Mouse (Mus musculus): ENCODE results near the gene Themis3. TPM values are rescaled to one million over a fixed set of nuclear protein-coding genes. Genes with fewer than 3 reads are reported as not detected.

Gene Themis3
- not detected for total RNA-seq (2021)
- long read RNA-seq: 0 reads

DNA sequence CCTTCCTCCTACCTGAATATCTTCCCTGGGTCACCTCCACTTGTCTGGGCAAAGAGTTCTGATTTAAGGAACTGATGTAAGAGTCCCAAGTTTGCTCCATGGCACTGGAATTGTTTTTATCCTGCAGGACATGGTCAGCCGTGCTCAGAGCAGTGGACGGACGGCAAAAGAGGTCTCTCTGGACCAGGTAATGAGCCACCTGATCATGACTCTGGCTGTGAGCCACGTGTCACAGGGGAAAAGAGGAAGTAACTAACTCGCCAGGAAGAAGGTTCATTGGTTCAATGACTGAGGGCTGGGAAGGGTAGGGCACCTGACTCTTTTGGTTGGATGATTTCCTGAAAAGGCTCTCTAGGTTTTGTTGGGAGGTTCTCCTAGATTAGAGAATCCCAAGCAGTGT is at the start of gene Themis3:
Gene Themis3 (minus strand): TSS at position 187 of the 400 bp plus-strand sequence.
- no peak for DNase-seq (ENCODE audit: low spot score in 2 of 2)

DNA sequence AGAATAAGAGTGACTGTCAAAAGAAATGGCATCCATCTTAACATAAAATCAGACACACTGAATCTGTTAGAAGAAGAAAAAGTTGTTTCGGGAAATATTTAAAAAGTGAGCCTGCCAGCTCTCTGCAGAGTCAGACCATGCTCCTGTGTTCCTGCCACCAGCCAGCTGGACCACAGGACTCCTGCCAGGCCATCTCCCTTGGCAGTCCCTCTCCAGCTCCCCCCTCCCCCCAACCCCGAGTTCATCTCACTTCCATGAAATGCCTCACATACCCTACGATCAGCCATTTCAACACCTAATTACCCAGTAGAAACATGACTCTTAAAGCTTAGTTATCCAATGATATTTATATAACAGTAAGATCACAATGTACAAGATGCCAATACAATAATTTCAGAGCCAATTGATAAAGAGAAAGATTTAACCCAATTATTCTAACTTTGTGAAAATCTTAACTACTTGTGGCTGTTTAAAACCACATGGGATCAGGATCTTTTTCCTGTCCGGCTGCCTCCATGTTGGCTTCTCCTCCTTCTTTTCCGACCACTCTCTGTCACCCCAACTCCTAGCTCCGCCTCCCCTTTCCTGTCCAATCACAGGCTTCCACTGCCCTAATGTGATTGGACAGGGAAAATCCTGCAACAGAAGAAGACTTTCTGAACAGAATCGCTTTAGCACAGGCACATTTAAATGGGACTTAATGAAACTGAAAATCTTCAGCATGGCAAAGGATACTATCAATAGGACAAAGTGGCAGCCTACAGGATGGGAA is 43.7 kb upstream of the Themis3 start:
- no peak for DNase-seq (ENCODE audit: low spot score in 2 of 2)

GRCm38 (mm10) chr17:66619996-66620656 is 25.7 kb upstream of the Themis3 start:
- DNase-seq (ENCODE audit: low spot score in 2 of 2): no peak

DNA sequence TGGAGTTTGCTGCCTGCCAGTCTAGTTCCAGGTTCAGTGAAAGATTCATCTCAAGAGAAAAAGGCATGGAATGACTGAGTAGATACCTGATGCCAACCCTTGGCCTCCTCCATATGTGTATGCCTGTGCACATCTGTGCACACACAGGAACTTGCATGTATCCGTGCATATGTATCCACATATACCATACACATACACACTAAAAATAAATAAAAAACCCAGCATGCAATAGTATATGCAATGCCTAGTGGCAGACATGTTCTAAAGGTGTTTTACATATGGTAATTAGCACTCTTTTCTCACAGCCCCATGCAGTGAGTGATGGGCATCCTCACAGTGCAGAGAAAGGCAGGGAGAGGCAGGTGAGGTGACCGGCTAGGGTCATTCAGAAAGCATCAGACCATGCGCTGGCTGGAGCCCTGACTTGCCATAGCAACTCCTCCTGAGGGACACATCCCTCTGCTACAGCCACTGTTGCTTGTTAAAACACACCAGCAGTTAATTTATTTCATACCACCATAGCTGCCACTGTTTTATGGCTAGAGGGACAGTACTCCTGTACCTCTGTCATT is 24.9 kb upstream of the Themis3 start:
- no peak for DNase-seq (ENCODE audit: low spot score in 2 of 2)

DNA sequence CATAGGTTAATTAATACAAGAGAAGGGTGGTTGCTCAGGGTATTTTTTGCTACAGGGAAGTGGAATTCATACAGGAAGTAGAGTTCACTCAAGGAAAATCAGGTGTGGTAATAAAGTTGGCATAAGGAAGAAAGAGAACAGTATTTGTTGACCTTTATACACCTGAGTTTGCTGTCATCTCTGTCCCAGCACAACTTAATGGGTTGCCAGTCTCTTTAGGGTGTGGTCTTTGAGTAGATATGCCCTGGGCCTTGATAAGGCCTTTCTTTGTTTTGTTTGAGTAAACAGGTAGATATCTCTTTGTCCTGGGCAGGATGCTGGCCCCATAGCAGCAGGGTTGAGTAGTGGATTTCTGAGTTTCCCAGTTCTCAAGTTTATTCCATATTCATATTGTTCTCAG is 15.6 kb upstream of the Themis3 start:
- DNase-seq (ENCODE audit: low spot score in 2 of 2): no peak

DNA sequence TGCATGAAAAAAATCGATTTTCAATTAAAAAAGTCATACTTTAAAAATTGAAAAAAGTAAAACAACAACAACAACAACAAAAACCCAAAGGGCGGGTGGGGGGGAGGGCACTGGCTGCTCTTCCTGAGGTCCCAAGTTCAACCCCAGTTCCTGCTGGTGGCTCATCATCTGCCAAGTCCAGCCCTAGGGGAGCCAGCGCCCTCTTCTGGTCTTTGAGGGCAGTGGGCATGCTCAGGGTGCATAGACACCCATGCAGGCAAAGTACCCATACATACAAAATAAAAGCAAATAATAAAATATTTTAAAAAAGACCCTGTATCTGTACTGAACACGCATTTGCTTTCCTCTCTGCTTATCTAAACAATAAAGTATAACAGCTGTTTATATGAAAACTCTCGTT is 10.5 kb upstream of the Themis3 start:
- no peak for DNase-seq (ENCODE audit: low spot score in 2 of 2)

DNA sequence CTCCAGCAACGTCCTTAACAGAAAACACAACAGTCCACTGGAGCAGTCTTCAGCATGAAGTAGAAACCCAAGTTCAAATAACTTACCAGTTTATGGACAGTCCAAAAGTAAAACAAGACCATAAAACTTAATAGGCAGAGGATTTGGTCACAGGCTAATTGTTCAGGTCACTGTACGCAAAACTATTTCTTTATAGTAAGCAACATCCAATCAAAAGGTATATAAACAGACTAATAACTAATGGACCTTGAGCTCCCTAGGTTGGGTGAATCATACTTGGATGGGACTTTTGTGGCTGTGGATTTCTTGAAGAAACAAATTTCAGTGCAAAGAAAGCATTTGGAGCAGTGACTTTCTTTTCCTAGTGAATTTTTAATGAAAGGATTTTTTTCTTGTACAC is 6.8 kb upstream of the Themis3 start:
- DNase-seq (ENCODE audit: low spot score in 2 of 2): no peak

- no peak for DNase-seq (ENCODE audit: low spot score in 2 of 2)
These were observed 1.4 kb upstream of the Themis3 start for GRCm38 (mm10) chr17:66595867-66596266.

- no peak for DNase-seq (ENCODE audit: low spot score in 2 of 2)
These were observed 835 bp upstream of the Themis3 start for GRCm38 (mm10) chr17:66595256-66595655.

DNA sequence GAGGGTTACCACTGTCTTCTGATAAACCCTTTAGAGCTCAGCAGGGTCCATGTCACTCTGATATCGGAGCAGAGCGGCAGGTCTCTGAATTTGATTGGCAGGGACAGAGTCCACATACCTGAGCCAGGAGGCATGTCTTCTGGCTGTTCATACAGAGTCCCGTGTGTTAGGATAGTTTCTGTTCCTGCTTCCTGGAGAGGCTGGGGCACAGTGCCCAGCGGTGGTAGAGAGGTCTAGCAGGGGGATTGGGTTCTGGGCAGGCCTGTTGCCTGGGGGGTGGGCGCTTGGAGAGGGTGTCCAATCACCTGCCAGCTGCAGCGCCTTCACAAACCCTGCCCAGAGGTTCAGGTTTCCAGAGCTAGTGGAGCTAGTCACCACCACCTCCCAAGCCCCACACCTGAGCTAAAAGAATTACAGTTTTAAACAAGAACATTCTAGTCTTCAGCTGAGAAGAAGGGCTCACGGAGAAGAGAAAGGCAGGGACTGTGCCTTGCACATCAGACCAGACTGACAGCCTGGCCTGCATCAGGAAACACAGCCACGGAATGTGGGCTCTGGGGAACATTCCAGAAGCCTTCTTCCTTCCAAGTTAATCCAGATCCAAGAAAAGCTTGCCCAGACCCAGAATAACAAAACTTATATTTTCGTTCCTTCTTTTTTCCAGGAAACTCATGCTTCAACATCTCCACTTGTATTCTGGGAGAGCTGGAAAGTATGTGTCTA is 3.9 kb downstream of the Themis3 start:
- no peak for DNase-seq (ENCODE audit: low spot score in 2 of 2)

DNA sequence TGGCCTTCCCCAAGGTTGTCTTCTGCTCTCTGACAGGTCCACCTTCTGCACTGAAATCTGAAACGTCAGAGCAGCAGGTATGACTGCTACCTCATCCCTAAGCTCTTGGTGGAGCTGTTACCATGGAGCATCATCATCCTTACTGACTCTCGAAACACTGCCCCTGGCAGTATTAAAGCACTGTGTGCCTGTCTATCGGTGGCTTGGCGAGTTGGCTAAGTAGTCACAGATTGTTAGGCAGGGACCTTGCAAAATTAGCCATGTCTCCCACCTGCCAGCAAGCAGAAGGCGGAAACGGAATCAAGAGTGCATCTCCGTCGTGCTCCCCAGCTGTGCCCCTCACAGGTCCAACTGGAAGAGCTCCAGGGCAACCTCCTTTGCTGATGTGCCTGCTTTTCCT is 4.6 kb downstream of the Themis3 start:
- no peak for DNase-seq (ENCODE audit: low spot score in 2 of 2)

DNA sequence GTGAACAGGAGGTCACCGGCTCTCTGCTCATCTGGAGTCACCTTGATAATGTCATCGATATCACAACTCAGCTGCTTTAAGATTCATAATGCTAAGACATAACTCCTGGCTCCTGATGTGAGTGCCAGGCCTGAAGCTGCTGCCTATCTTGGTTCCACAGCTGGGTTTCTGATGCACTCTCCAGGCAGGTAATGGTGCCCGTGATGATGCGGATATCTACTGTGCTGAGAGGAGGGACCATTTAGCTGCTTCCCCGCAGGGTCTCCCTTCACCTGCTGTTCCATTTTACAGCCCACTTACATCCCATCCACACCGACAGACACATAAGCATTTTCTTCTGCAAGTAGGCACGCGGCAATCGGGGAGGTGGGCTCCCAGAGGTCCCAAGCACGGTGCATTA is 7.7 kb downstream of the Themis3 start:
- no peak for DNase-seq (ENCODE audit: low spot score in 2 of 2)

GRCm38 (mm10) chr17:66586078-66586477 is 8.3 kb downstream of the Themis3 start:
- no peak for DNase-seq (ENCODE audit: low spot score in 2 of 2)

DNA sequence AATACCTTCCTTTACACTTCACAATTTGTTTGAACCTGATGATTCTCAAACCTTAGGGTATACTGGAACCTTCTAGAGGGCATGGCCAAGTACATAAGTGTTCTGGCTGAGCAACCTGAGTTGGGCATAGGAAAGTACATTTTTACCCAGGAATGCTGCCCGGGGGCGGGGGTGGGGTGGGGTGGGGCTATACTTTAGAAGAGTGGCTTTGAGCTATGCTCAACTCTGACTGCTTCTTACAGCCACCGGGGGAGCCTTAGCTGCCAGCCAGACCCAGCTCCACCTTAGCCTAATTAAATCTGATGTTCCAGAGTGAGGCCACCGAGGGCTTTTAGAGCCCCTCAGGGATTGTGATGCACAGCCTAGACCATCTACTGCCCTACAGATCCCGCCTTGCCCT is 13.4 kb downstream of the Themis3 start:
- no peak for DNase-seq (ENCODE audit: low spot score in 2 of 2)

GRCm38 (mm10) chr17:66578007-66578406 is 16.4 kb downstream of the Themis3 start:
- DNase-seq (ENCODE audit: low spot score in 2 of 2): peak; percentile 19 to 74

GRCm38 (mm10) chr17:66577507-66577906 is 16.9 kb downstream of the Themis3 start:
- no peak for DNase-seq (ENCODE audit: low spot score in 2 of 2)

GRCm38 (mm10) chr17:66572677-66573060 is 21.8 kb downstream of the Themis3 start:
- no peak for DNase-seq (ENCODE audit: low spot score in 2 of 2)

GRCm38 (mm10) chr17:66571860-66572676 is 22.4 kb downstream of the Themis3 start:
- DNase-seq (ENCODE audit: low spot score in 2 of 2): no peak

GRCm38 (mm10) chr17:66564213-66564612 is 30.2 kb downstream of the Themis3 start:
- DNase-seq (ENCODE audit: low spot score in 2 of 2): peak in 1 of 2 experiments; percentile 34

DNA sequence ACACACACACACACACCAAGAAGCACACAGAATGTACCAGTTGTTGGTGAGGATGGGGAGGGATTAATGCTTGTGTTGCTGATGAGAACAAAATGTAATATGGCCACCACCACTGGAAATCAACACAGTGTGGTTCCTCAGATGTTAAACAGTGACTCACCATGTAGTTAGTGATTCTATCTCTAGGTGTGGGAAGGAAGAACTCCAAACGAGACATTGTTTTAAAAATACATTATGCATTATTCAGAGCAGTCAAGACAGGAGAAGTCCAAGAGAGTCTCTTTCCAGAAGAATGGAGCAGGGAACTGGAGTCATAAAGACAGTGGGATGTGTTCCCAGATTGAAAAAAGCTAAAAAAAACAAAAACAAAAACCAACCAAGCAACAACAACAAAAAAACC is 30.9 kb downstream of the Themis3 start:
- DNase-seq (ENCODE audit: low spot score in 2 of 2): no peak

- DNase-seq (ENCODE audit: low spot score in 2 of 2): no peak
These were observed 33.0 kb downstream of the Themis3 start for GRCm38 (mm10) chr17:66561380-66561779.
